In the genomic region with DNA sequence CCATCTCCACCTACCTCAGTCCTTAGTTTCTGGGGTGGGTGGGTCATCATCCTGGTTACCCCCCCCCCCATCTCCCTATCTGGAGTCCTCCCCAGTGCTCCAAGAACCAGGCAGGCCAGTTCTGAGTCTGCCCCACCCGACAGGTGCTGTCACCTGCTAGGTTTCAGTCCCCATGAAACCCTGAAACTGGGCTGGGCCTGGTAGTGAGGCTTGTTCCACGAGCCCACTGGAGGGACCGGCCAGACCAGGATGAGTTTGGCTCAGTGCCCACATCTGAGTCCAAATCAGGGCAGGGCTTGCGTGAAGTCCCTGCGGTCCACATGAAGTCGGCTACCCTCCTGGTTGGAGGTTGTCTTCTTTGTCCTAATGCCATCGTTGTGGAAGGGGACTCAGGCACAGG, we compare ENCODE assay signal across 14 mouse cellular contexts. TPM values are rescaled to one million over a fixed set of nuclear protein-coding genes. Genes with fewer than 3 reads are reported as not detected.
DNase-seq lines count a peak whose midpoint lies in the region; ATAC-seq lines count a peak whose summit lies in the region.
"Had no signal": no experiment of that assay in that cellular context is flagged by ENCODE, and none has a peak within 500 bp of the region (broad histone marks: within the 10 kb centered on the region; RNA-seq: fewer than 3 reads in every experiment).

No protein-coding gene starts in this region.

- H3K4me1 ChIP-seq in embryonic facial prominence, embryonic 13.5 days, result peaks cover 61% of the 10 kb centered on the region
- H3K4me1 ChIP-seq in embryonic facial prominence, embryonic 10.5 days, result peaks cover 43% of the 10 kb centered on the region

- no peak overlapping the region for H3K4me3 ChIP-seq in embryonic facial prominence, embryonic 13.5 days
- no peak overlapping the region for H3K4me3 ChIP-seq in embryonic facial prominence, embryonic 10.5 days
- H3K4me3 ChIP-seq: megakaryocyte, embryonic 14.5 days; neural tube, embryonic 12.5 days had no signal

- H3K4me2 ChIP-seq in embryonic facial prominence, embryonic 13.5 days, result no peak overlapping the region
- H3K4me2 ChIP-seq: neural tube, embryonic 12.5 days had no signal

- H3K27me3 ChIP-seq in embryonic facial prominence, embryonic 13.5 days, result no peaks in the 10 kb centered on the region
- H3K27me3 ChIP-seq in embryonic facial prominence, embryonic 10.5 days (replicated peaks; ENCODE audit: low read depth, poor library complexity, severe bottlenecking), result no peaks in the 10 kb centered on the region
- H3K27me3 ChIP-seq: neural tube, embryonic 12.5 days had no signal

- DNase-seq in embryonic facial prominence, embryonic 10.5 days (ENCODE audit: low spot score), result no peak
- DNase-seq in urinary bladder, adult 18-20 months (ENCODE audit: low spot score in 2 of 2), result peak; percentile 82 to 83
- DNase-seq in urinary bladder, adult 2 months (ENCODE audit: low spot score), result no peak
- DNase-seq in lung, postnatal 36 days, result peak; percentile 84
- DNase-seq in spleen, postnatal 14 days (ENCODE audit: low spot score in 2 of 2), result no peak
- DNase-seq in left cerebral cortex, adult 11 months (ENCODE audit: low spot score), result no peak
- DNase-seq: adrenal gland, postnatal 14 days; cerebellum, adult 8-10 months; heart, postnatal 14 days; right cerebral cortex, postnatal 14 days had no signal

- 69% methylated on average over 7 of the region's 7 CpGs for WGBS in embryonic facial prominence, embryonic 13.5 days
- whole genome bisulfite sequencing in embryonic facial prominence, embryonic 10.5 days, result 90% methylated on average over 7 of the region's 7 CpGs

- ATAC-seq in embryonic facial prominence, embryonic 13.5 days (ENCODE audit: insufficient number of reproducible peaks, insufficient read depth, low FRiP score, low TSS enrichment, low read depth), result no peak
- ATAC-seq in granulocyte monocyte progenitor cell, adult 5-6 weeks (replicated peaks; ENCODE audit: poor library complexity, severe bottlenecking), result no peak

- peak overlapping the region; percentile 60; the same call in 1 of the 2 replicates for H3K27ac ChIP-seq in embryonic facial prominence, embryonic 13.5 days
- H3K27ac ChIP-seq in embryonic facial prominence, embryonic 10.5 days (replicated peaks), result no peak overlapping the region; the same call in 1 of the 2 replicates
- H3K27ac ChIP-seq: neural tube, embryonic 12.5 days had no signal

- H3K36me3 ChIP-seq in embryonic facial prominence, embryonic 13.5 days, result peaks cover 14% of the 10 kb centered on the region
- peaks cover 9% of the 10 kb centered on the region for H3K36me3 ChIP-seq in embryonic facial prominence, embryonic 10.5 days (replicated peaks)
- H3K36me3 ChIP-seq: neural tube, embryonic 12.5 days had no signal

- no peak overlapping the region for H3K9ac ChIP-seq in embryonic facial prominence, embryonic 13.5 days
- H3K9ac ChIP-seq: neural tube, embryonic 12.5 days had no signal

- H3K9me3 ChIP-seq in embryonic facial prominence, embryonic 13.5 days, result no peaks in the 10 kb centered on the region
- no peaks in the 10 kb centered on the region for H3K9me3 ChIP-seq in embryonic facial prominence, embryonic 10.5 days
- H3K9me3 ChIP-seq: megakaryocyte, embryonic 14.5 days; neural tube, embryonic 12.5 days had no signal

RNA-seq across cellular contexts. Expression of a gene that starts 23.1 kb away (rescaled TPM):
- polyA plus RNA-seq in embryonic facial prominence, embryonic 13.5 days (2015; fragmentation: Nextera tagmentation; extraction: Ambion mirVana), result 57.2 and 59.2 TPM in 2 replicates
- 43.9 and 46.4 TPM in 2 replicates for polyA plus RNA-seq in embryonic facial prominence, embryonic 10.5 days (2016; fragmentation: Nextera tagmentation; extraction: Ambion mirVana)
- 99.6 and 102 TPM in 2 replicates for polyA plus RNA-seq in urinary bladder, adult 2 months (2012; rRNA removed)
- total RNA-seq in granulocyte monocyte progenitor cell, adult 5-6 weeks (2014; fragmentation: Nextera tagmentation), result 7.9 and 20.5 TPM in 2 replicates
- 6.2 and 9.6 TPM in 2 replicates for total RNA-seq in granulocyte monocyte progenitor cell, adult 5-6 weeks (2017)

RNA-seq across cellular contexts. Expression of a gene that starts 51.9 kb away (rescaled TPM):
- 18.1 and 22.8 TPM in 2 replicates for polyA plus RNA-seq in embryonic facial prominence, embryonic 13.5 days (2015; fragmentation: Nextera tagmentation; extraction: Ambion mirVana)
- 24.4 and 25.1 TPM in 2 replicates for polyA plus RNA-seq in embryonic facial prominence, embryonic 10.5 days (2016; fragmentation: Nextera tagmentation; extraction: Ambion mirVana)
- 15.8 and 19.8 TPM in 2 replicates for polyA plus RNA-seq in urinary bladder, adult 2 months (2012; rRNA removed)
- total RNA-seq in granulocyte monocyte progenitor cell, adult 5-6 weeks (2014; fragmentation: Nextera tagmentation), result 3.5 and 6.3 TPM in 2 replicates
- 1.3 and 1.6 TPM in 2 replicates for total RNA-seq in granulocyte monocyte progenitor cell, adult 5-6 weeks (2017)

Comparison
In these comparisons a context has a peak if more than half of its experiments do, and no peak if none do; other contexts are left out.
1. DNase-seq: peak in urinary bladder, adult 18-20 months (2 of 2) and lung, postnatal 36 days (single experiment); none in embryonic facial prominence, embryonic 10.5 days (single experiment), urinary bladder, adult 2 months (single experiment), spleen, postnatal 14 days (0 of 2) and left cerebral cortex, adult 11 months (single experiment).